Comparison of ENCODE assay signal across 22 mouse cellular contexts in the genomic region with DNA sequence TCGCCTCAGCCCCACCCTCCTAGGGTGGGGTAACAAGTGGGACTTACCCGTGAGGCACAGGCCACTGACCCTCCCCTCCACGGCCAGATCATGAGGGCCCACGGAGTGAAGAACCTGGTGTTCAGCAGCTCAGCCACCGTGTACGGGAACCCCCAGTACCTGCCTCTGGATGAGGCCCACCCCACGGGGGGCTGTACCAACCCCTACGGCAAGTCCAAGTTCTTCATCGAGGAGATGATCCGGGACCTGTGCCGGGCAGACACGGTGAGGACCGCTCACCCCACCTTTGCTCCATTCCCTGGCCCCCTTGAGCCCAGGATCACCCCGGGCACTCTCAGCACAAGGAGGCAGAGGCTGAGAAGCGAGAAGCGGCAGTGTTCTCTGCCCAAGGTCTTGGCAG. TPM values are rescaled to one million over a fixed set of nuclear protein-coding genes. Genes with fewer than 3 reads are reported as not detected.
DNase-seq lines count a peak whose midpoint lies in the region; ATAC-seq and TF ChIP-seq lines count a peak whose summit lies in the region.
"Had no signal": no experiment of that assay in that cellular context is flagged by ENCODE, and none has a peak within 500 bp of the region (broad histone marks: within the 10 kb centered on the region; RNA-seq: fewer than 3 reads in every experiment).

No protein-coding gene starts in this region.

- peaks cover 66% of the 10 kb centered on the region for H3K36me3 ChIP-seq in midbrain, embryonic 10.5 days
- H3K36me3 ChIP-seq in midbrain, embryonic 16.5 days (ENCODE audit: control insufficient read depth, insufficient read depth, low read length), result peaks cover 25% of the 10 kb centered on the region
- H3K36me3 ChIP-seq in CH12.LX (replicated peaks in 1 of 2; ENCODE audit: control insufficient read depth in 1 of 2, insufficient read depth in 1 of 2, low read length in 1 of 2), result peaks cover 50 to 70% of the 10 kb centered on the region in 2 experiments

- no peaks in the 10 kb centered on the region; the same call in 1 of the 2 replicates for H3K27me3 ChIP-seq in midbrain, embryonic 10.5 days (ENCODE audit: low read depth, poor library complexity, severe bottlenecking)
- H3K27me3 ChIP-seq in midbrain, embryonic 16.5 days (ENCODE audit: control insufficient read depth, insufficient read depth, low read depth, low read length), result no peaks in the 10 kb centered on the region
- no peaks in the 10 kb centered on the region for H3K27me3 ChIP-seq in CH12.LX (replicated peaks)
- H3K27me3 ChIP-seq: embryonic facial prominence, embryonic 13.5 days; forebrain, embryonic 12.5 days; forebrain, embryonic 15.5 days; hindbrain, embryonic 12.5 days; hindbrain, embryonic 15.5 days; Patski had no signal

- TF ChIP-seq EP300 in CH12.LX (IDR thresholded peaks at IDR 0.05; ENCODE audit: low read length), result no peak

- peaks cover 8% of the 10 kb centered on the region for H3K79me2 ChIP-seq in CH12.LX (replicated peaks; ENCODE audit: control insufficient read depth, extremely low read depth, insufficient read depth, poor library complexity, severe bottlenecking)

- H3K9me3 ChIP-seq in midbrain, embryonic 10.5 days (replicated peaks), result no peaks in the 10 kb centered on the region
- no peaks in the 10 kb centered on the region for H3K9me3 ChIP-seq in midbrain, embryonic 16.5 days (replicated peaks; ENCODE audit: control insufficient read depth, low read length, poor library complexity, severe bottlenecking)
- no peaks in the 10 kb centered on the region for H3K9me3 ChIP-seq in CH12.LX (replicated peaks; ENCODE audit: low read length)
- H3K9me3 ChIP-seq: embryonic facial prominence, embryonic 13.5 days; forebrain, embryonic 12.5 days; forebrain, embryonic 15.5 days; G1E; hindbrain, embryonic 12.5 days; hindbrain, embryonic 15.5 days had no signal

- TF ChIP-seq POLR2A in CH12.LX (IDR thresholded peaks at IDR 0.05; ENCODE audit: low read depth, low read length), result no peak

- dilution Hi-C loops in CH12.LX (cut with MboI; ENCODE audit: extremely low pct_ligation_motif_present, extremely low pct_unique_long_range_greater_than_20kb, low sequenced_read_pairs), result no loop called here

- in situ Hi-C loops in CH12.LX (cut with MboI; ENCODE audit: low pct_ligation_motif_present, low pct_unique_long_range_greater_than_20kb, low sequenced_read_pairs), result no loop called here

- H3K4me2 ChIP-seq in midbrain, embryonic 16.5 days (ENCODE audit: low read length), result no peak overlapping the region
- H3K4me2 ChIP-seq in CH12.LX (ENCODE audit: insufficient read depth, low read depth, poor library complexity, severe bottlenecking), result no peak overlapping the region
- H3K4me2 ChIP-seq: embryonic facial prominence, embryonic 13.5 days; forebrain, embryonic 12.5 days; forebrain, embryonic 15.5 days; heart, embryonic 11.5 days; hindbrain, embryonic 12.5 days; hindbrain, embryonic 15.5 days had no signal

- H3K27ac ChIP-seq in midbrain, embryonic 10.5 days (replicated peaks), result no peak overlapping the region
- no peak overlapping the region for H3K27ac ChIP-seq in midbrain, embryonic 16.5 days (ENCODE audit: low read length)
- H3K27ac ChIP-seq in CH12.LX (ENCODE audit: insufficient read depth, low read depth), result no peak overlapping the region
- H3K27ac ChIP-seq: embryonic facial prominence, embryonic 13.5 days; forebrain, embryonic 12.5 days; forebrain, embryonic 15.5 days; hindbrain, embryonic 12.5 days; hindbrain, embryonic 15.5 days had no signal

- 92% methylated on average over 16 of the region's 16 CpGs for WGBS in midbrain, embryonic 10.5 days
- WGBS in midbrain, embryonic 16.5 days, result 94% methylated on average over 16 of the region's 16 CpGs

- no peak for TF ChIP-seq RAD21 in CH12.LX (IDR thresholded peaks at IDR 0.05; ENCODE audit: low read depth, low read length)

- H3K4me3 ChIP-seq in midbrain, embryonic 10.5 days, result 0 out of 2 replicates have a peak overlapping the region, but pooled peaks have one; percentile 14
- H3K4me3 ChIP-seq in midbrain, embryonic 16.5 days (ENCODE audit: low read depth, low read length), result no peak overlapping the region
- H3K4me3 ChIP-seq in CH12.LX (replicated peaks in 1 of 3; ENCODE audit: low read depth in 2 of 3, low read length in 2 of 3, poor library complexity in 1 of 3), result no peak overlapping the region
- H3K4me3 ChIP-seq: embryonic facial prominence, embryonic 13.5 days; erythroblast, embryonic 14.5 days; forebrain, embryonic 12.5 days; forebrain, embryonic 15.5 days; hindbrain, embryonic 12.5 days; hindbrain, embryonic 15.5 days had no signal

- no peak for ATAC-seq in midbrain, embryonic 16.5 days
- ATAC-seq: forebrain, embryonic 15.5 days; intestine, postnatal 0 days; Patski had no signal

- H3K4me1 ChIP-seq in midbrain, embryonic 10.5 days, result peaks cover 46% of the 10 kb centered on the region
- peaks cover 23% of the 10 kb centered on the region for H3K4me1 ChIP-seq in midbrain, embryonic 16.5 days (ENCODE audit: control insufficient read depth, insufficient read depth, low read length)
- H3K4me1 ChIP-seq in CH12.LX (ENCODE audit: control insufficient read depth in 1 of 2, insufficient read depth in 2 of 2), result peaks cover 10 to 27% of the 10 kb centered on the region in 2 experiments

- DNase-seq in adrenal gland, adult 8-10 months, result peak; percentile 8
- no peak for DNase-seq in adrenal gland, adult 18-20 months (ENCODE audit: low spot score in 2 of 2)
- DNase-seq in cerebellum, adult 9-11 months, result peak; percentile 62
- DNase-seq in cerebellum, adult 11 months, result no peak
- DNase-seq in midbrain, embryonic 10.5 days (ENCODE audit: low spot score), result no peak
- DNase-seq in CH12.LX (ENCODE audit: extremely low read depth), result no peak
- no peak for DNase-seq in adrenal gland, postnatal 36 days
- DNase-seq: adrenal gland, adult 2 months; adrenal gland, postnatal 25 days; cerebellum, adult 8-10 months; gastrocnemius, postnatal 25 days had no signal

- TF ChIP-seq CTCF in CH12.LX (conservative IDR thresholded peaks at IDR 0.05 in 1 of 2, IDR thresholded peaks at IDR 0.05 in 1 of 2; ENCODE audit: low read depth in 2 of 2, low read length in 2 of 2), result no peak

- H3K9ac ChIP-seq in midbrain, embryonic 16.5 days (ENCODE audit: low read depth, low read length), result no peak overlapping the region
- H3K9ac ChIP-seq in CH12.LX (ENCODE audit: insufficient read depth, low read depth), result no peak overlapping the region
- H3K9ac ChIP-seq: embryonic facial prominence, embryonic 13.5 days; forebrain, embryonic 12.5 days; forebrain, embryonic 15.5 days; hindbrain, embryonic 12.5 days; hindbrain, embryonic 15.5 days had no signal

TF ChIP-seq in CH12.LX, 34 proteins besides CTCF, POLR2A, EP300 and RAD21 (continues in another document):
- no peak for TF ChIP-seq E2F4 (IDR thresholded peaks at IDR 0.05; ENCODE audit: insufficient replicate concordance, low read depth, low read length)
- no peak for TF ChIP-seq NELFE (IDR thresholded peaks at IDR 0.05; ENCODE audit: low read depth, low read length)

RNA-seq across cellular contexts. Expression of a gene that starts 2.8 kb away (rescaled TPM):
- 10 to 100 TPM; 12.5 to 23.3 (median 22.5) TPM for total RNA-seq in adrenal gland, adult 8-10 months (2022)
- total RNA-seq in adrenal gland, adult 18-20 months (2021), result 10 to 100 TPM; 18.2 to 43.2 TPM
- 47.2 and 47.6 TPM in 2 replicates for polyA plus RNA-seq in midbrain, embryonic 10.5 days (2016; fragmentation: Nextera tagmentation; extraction: Ambion mirVana)
- 41.2 and 47.7 TPM in 2 replicates for polyA plus RNA-seq in midbrain, embryonic 16.5 days (2015; fragmentation: Nextera tagmentation; extraction: Ambion mirVana)
- total RNA-seq in CH12.LX (2012; rRNA removed) (39.4 and 40.5 TPM in 2 replicates), CH12.LX (2014; rRNA removed) (32.9 and 34.8 TPM in 2 replicates)
- polyA plus RNA-seq in CH12.LX (2012; ENCODE audit: insufficient read length, low read depth), result 23.6 and 23.8 TPM in 2 replicates
- 10 to 100 TPM; 13.5 to 24.0 TPM for total RNA-seq in adrenal gland, postnatal 36 days (2021)

RNA-seq across cellular contexts. Expression of a gene that starts 6.1 kb away (rescaled TPM):
- 10 to 100 TPM; 79.7 to 84.5 (median 81.6) TPM for total RNA-seq in adrenal gland, adult 8-10 months (2022)
- 10 to 100 TPM; 71.4 to 71.5 TPM for total RNA-seq in adrenal gland, adult 18-20 months (2021)
- polyA plus RNA-seq in midbrain, embryonic 10.5 days (2016; fragmentation: Nextera tagmentation; extraction: Ambion mirVana), result 214 and 220 TPM in 2 replicates
- 209 and 230 TPM in 2 replicates for polyA plus RNA-seq in midbrain, embryonic 16.5 days (2015; fragmentation: Nextera tagmentation; extraction: Ambion mirVana)
- total RNA-seq in CH12.LX (2012; rRNA removed) (54.0 and 54.9 TPM in 2 replicates), CH12.LX (2014; rRNA removed) (55.9 and 57.2 TPM in 2 replicates)
- polyA plus RNA-seq in CH12.LX (2012; ENCODE audit: insufficient read length, low read depth), result 91.8 and 96.5 TPM in 2 replicates
- total RNA-seq in adrenal gland, postnatal 36 days (2021), result 10 to 100 TPM; 68.0 to 77.0 TPM

RNA-seq across cellular contexts. Expression of a gene that starts 20.0 kb away (rescaled TPM):
- 10 to 100 TPM; 51.7 to 68.6 (median 62.8) TPM for total RNA-seq in adrenal gland, adult 8-10 months (2022)
- 10 to 100 TPM; 53.2 to 62.3 TPM for total RNA-seq in adrenal gland, adult 18-20 months (2021)
- 64.5 and 70.1 TPM in 2 replicates for polyA plus RNA-seq in midbrain, embryonic 10.5 days (2016; fragmentation: Nextera tagmentation; extraction: Ambion mirVana)
- 59.3 and 68.6 TPM in 2 replicates for polyA plus RNA-seq in midbrain, embryonic 16.5 days (2015; fragmentation: Nextera tagmentation; extraction: Ambion mirVana)
- total RNA-seq in CH12.LX (2012; rRNA removed), result 32.4 and 42.7 TPM in 2 replicates
- 38.0 and 39.5 TPM in 2 replicates for total RNA-seq in CH12.LX (2014; rRNA removed)
- polyA plus RNA-seq in CH12.LX (2012; ENCODE audit: insufficient read length, low read depth), result 27.2 and 27.6 TPM in 2 replicates
- 10 to 100 TPM; 56.1 to 62.6 TPM for total RNA-seq in adrenal gland, postnatal 36 days (2021)

RNA-seq across cellular contexts. Expression of a gene that starts 20.8 kb away (rescaled TPM):
- 10 to 100 TPM; 31.8 to 51.8 (median 40.4) TPM for total RNA-seq in adrenal gland, adult 8-10 months (2022)
- 10 to 100 TPM; 29.4 to 31.4 TPM for total RNA-seq in adrenal gland, adult 18-20 months (2021)
- 66.3 and 69.6 TPM in 2 replicates for polyA plus RNA-seq in midbrain, embryonic 10.5 days (2016; fragmentation: Nextera tagmentation; extraction: Ambion mirVana)
- 68.3 and 72.0 TPM in 2 replicates for polyA plus RNA-seq in midbrain, embryonic 16.5 days (2015; fragmentation: Nextera tagmentation; extraction: Ambion mirVana)
- total RNA-seq in CH12.LX (2012; rRNA removed), result 53.2 and 65.4 TPM in 2 replicates
- 87.5 and 93.2 TPM in 2 replicates for total RNA-seq in CH12.LX (2014; rRNA removed)
- polyA plus RNA-seq in CH12.LX (2012; ENCODE audit: insufficient read length, low read depth), result 53.2 and 67.1 TPM in 2 replicates
- 10 to 100 TPM; 28.9 to 34.2 TPM for total RNA-seq in adrenal gland, postnatal 36 days (2021)

RNA-seq across cellular contexts. Expression of a gene that starts 45.7 kb away (rescaled TPM):
- total RNA-seq in adrenal gland, adult 8-10 months (2022), result 100 to 1,000 TPM in 3 of 4 experiments, 10 to 100 TPM in 1; 83.5 to 119 (median 106) TPM
- 100 to 1,000 TPM in 1 of 2 experiments, 10 to 100 TPM in 1; 95.5 to 101 TPM for total RNA-seq in adrenal gland, adult 18-20 months (2021)
- 54.0 and 63.7 TPM in 2 replicates for polyA plus RNA-seq in midbrain, embryonic 10.5 days (2016; fragmentation: Nextera tagmentation; extraction: Ambion mirVana)
- polyA plus RNA-seq in midbrain, embryonic 16.5 days (2015; fragmentation: Nextera tagmentation; extraction: Ambion mirVana), result 66.0 and 70.1 TPM in 2 replicates
- total RNA-seq in CH12.LX (2012; rRNA removed) (63.2 and 77.6 TPM in 2 replicates), CH12.LX (2014; rRNA removed) (28.6 and 32.6 TPM in 2 replicates)
- polyA plus RNA-seq in CH12.LX (2012; ENCODE audit: insufficient read length, low read depth), result 66.5 and 71.5 TPM in 2 replicates
- total RNA-seq in adrenal gland, postnatal 36 days (2021), result 10 to 100 TPM; 84.1 to 87.4 TPM

Comparison
In these comparisons a context has a peak if more than half of its experiments do, and no peak if none do; other contexts are left out.
1. DNase-seq: peak in adrenal gland, adult 8-10 months (single experiment) and cerebellum, adult 9-11 months (single experiment); none in adrenal gland, adult 18-20 months (0 of 2), cerebellum, adult 11 months (single experiment), midbrain, embryonic 10.5 days (single experiment), CH12.LX (single experiment) and adrenal gland, postnatal 36 days (0 of 2).